Mouse (Mus musculus): ENCODE results near the gene Gm17359. TPM values are rescaled to one million over a fixed set of nuclear protein-coding genes. Genes with fewer than 3 reads are reported as not detected.

Gene Gm17359
- polyA plus RNA-seq, 1 experiment from 2014 or later, result not detected

GRCm38 (mm10) chr3:79452696-79453263 is 116.3 kb downstream of the Gm17359 start:
- no peaks in the 10 kb centered on the region for H3K27me3 ChIP-seq
- no peaks in the 10 kb centered on the region for H3K36me3 ChIP-seq
- no peak for ATAC-seq (ENCODE audit: borderline replicate concordance, extremely low read depth, low FRiP score, low TSS enrichment)
- H3K4me1 ChIP-seq, result peaks cover 3% of the 10 kb centered on the region; the same call in 1 of the 2 replicates
- H3K4me2 ChIP-seq, result no peak overlapping the region
- H3K9me3 ChIP-seq, result no peaks in the 10 kb centered on the region
- H3K4me3 ChIP-seq, result no peak overlapping the region
- WGBS, result 89% methylated on average over 14 of the region's 14 CpGs
- no peak overlapping the region for H3K27ac ChIP-seq
- H3K9ac ChIP-seq, result no peak overlapping the region

DNA sequence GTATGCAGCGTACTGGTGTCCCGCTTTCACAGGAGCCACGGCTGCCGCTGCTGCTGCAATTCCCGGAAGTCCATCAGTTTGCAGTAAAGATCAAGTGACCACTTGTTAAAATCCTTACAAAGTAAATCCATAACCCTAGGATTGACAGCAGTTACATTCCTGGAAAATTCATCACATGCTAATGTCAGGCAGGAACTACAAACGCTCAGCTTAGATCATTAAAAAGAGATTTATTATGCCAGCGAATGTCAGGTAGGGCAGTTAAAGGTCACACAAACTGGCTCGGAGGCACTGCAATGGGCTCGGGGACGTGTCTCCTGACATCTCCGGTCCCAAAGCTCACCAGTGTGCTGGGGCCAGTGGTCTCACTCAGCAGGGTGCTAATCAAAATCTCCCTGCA is 119.3 kb downstream of the Gm17359 start:
- Histone ChIP-seq H3K9ac (no peak overlapping the region), H3K4me3 (no peak overlapping the region), H3K27ac (no peak overlapping the region), H3K36me3 (0 out of 2 replicates have a peak, but pooled peaks cover 5% of the 10 kb centered on the region), H3K4me1 (no peaks in the 10 kb centered on the region), H3K9me3 (no peaks in the 10 kb centered on the region), H3K27me3 (no peaks in the 10 kb centered on the region), H3K4me2 (no peak overlapping the region)
- WGBS, result 46% methylated on average over 11 of the region's 11 CpGs
- ATAC-seq (ENCODE audit: borderline replicate concordance, extremely low read depth, low FRiP score, low TSS enrichment), result no peak

DNA sequence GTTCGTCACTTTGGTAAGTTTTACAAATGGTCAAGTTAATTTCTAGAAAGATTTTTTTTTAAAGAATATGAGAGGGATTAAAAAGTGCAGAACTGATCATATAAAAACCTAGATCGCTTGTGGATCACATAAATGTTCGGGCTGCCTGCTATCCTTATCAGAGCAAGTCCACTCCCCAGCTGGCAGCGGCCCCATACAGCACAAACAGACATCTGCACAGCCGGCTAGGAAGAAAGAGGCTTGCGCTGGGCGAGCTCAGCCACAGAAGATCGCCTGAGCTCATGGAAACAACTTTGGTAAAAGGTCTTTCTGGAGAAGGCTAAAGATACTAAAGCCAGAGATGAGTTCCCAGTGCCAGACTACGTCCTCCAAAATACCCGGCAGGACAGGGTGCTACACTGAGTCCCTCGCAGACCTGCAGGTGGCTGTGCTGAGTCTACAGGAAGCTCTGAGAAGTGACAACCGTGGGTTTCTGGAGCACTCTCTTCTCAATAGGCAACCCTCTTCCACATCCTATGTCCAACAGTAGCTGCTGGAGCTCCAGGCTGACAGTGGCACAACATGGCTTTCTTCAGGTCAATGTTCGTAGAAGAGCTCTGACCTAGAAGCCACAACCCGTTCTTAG is 122.3 kb downstream of the Gm17359 start:
- ATAC-seq (ENCODE audit: borderline replicate concordance, extremely low read depth, low FRiP score, low TSS enrichment), result no peak
- no peak overlapping the region for H3K27ac ChIP-seq
- 0 out of 2 replicates have a peak, but pooled peaks cover 8% of the 10 kb centered on the region for H3K36me3 ChIP-seq
- H3K9me3 ChIP-seq, result no peaks in the 10 kb centered on the region
- no peaks in the 10 kb centered on the region for H3K4me1 ChIP-seq
- WGBS, result 77% methylated on average over 14 of the region's 14 CpGs
- H3K9ac ChIP-seq, result no peak overlapping the region
- H3K27me3 ChIP-seq, result no peaks in the 10 kb centered on the region
- no peak overlapping the region for H3K4me2 ChIP-seq
- H3K4me3 ChIP-seq, result no peak overlapping the region

GRCm38 (mm10) chr3:79469440-79469839 is 133.0 kb downstream of the Gm17359 start:
- no peak for ATAC-seq (ENCODE audit: borderline replicate concordance, extremely low read depth, low FRiP score, low TSS enrichment)
- Histone ChIP-seq H3K27me3 (no peaks in the 10 kb centered on the region), H3K4me1 (no peaks in the 10 kb centered on the region), H3K9me3 (no peaks in the 10 kb centered on the region), H3K9ac (no peak overlapping the region), H3K4me3 (no peak overlapping the region), H3K27ac (no peak overlapping the region), H3K4me2 (no peak overlapping the region), H3K36me3 (peaks cover 16% of the 10 kb centered on the region)
- 98% methylated on average over 5 of the region's 5 CpGs for WGBS

- H3K27ac ChIP-seq, result no peak overlapping the region
- H3K4me2 ChIP-seq, result no peak overlapping the region
- H3K4me1 ChIP-seq, result no peaks in the 10 kb centered on the region
- H3K27me3 ChIP-seq, result no peaks in the 10 kb centered on the region
- ATAC-seq (ENCODE audit: borderline replicate concordance, extremely low read depth, low FRiP score, low TSS enrichment), result no peak
- no peak overlapping the region for H3K9ac ChIP-seq
- no peaks in the 10 kb centered on the region for H3K9me3 ChIP-seq
- H3K36me3 ChIP-seq, result peaks cover 7% of the 10 kb centered on the region
- WGBS, result 92% methylated on average over 5 of the region's 5 CpGs
- H3K4me3 ChIP-seq, result no peak overlapping the region
These were observed 135.9 kb downstream of the Gm17359 start for GRCm38 (mm10) chr3:79472362-79472761.

GRCm38 (mm10) chr3:79474911-79475310 is 138.4 kb downstream of the Gm17359 start:
- no peaks in the 10 kb centered on the region for H3K9me3 ChIP-seq
- no peak overlapping the region for H3K27ac ChIP-seq
- no peak overlapping the region for H3K9ac ChIP-seq
- no peak overlapping the region for H3K4me3 ChIP-seq
- H3K4me1 ChIP-seq, result no peaks in the 10 kb centered on the region
- no peaks in the 10 kb centered on the region for H3K36me3 ChIP-seq
- no peaks in the 10 kb centered on the region for H3K27me3 ChIP-seq
- 83% methylated on average over 4 of the region's 4 CpGs for WGBS
- H3K4me2 ChIP-seq, result no peak overlapping the region
- no peak for ATAC-seq (ENCODE audit: borderline replicate concordance, extremely low read depth, low FRiP score, low TSS enrichment)

DNA sequence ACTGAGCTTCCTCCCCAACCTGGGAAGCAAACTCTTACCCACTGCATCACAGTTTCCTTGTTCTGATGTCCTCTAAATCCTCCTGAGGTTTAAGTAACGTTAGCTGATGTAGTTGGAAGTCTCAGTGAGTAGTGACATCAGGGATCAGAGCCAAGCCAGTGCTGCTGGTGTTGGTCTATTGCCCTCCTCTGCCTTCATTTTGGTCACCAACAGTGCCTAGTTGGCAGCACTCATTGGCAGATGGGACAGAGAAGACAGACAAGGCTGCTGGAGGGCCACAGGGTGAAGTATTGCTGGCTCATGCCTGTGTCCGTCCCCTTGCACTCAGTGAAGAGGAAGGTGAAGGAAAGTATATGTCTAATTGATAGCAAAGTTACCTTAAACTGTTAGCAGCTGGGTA is 139.5 kb downstream of the Gm17359 start:
- Histone ChIP-seq H3K9me3 (no peaks in the 10 kb centered on the region), H3K27me3 (no peaks in the 10 kb centered on the region), H3K4me2 (no peak overlapping the region), H3K36me3 (peaks cover 7% of the 10 kb centered on the region; the same call in 1 of the 2 replicates), H3K4me3 (no peak overlapping the region), H3K4me1 (no peaks in the 10 kb centered on the region), H3K9ac (no peak overlapping the region), H3K27ac (no peak overlapping the region)
- no peak for ATAC-seq (ENCODE audit: borderline replicate concordance, extremely low read depth, low FRiP score, low TSS enrichment)
- WGBS, result 73% methylated on average over 2 of the region's 2 CpGs

GRCm38 (mm10) chr3:79478400-79478799 is 141.9 kb downstream of the Gm17359 start:
- H3K4me1 ChIP-seq, result no peaks in the 10 kb centered on the region
- no peak overlapping the region for H3K27ac ChIP-seq
- no peak overlapping the region for H3K4me3 ChIP-seq
- no peaks in the 10 kb centered on the region for H3K27me3 ChIP-seq
- H3K4me2 ChIP-seq, result no peak overlapping the region
- H3K9ac ChIP-seq, result no peak overlapping the region
- H3K9me3 ChIP-seq, result no peaks in the 10 kb centered on the region
- ATAC-seq (ENCODE audit: borderline replicate concordance, extremely low read depth, low FRiP score, low TSS enrichment), result no peak
- 88% methylated on average over 8 of the region's 8 CpGs for WGBS
- H3K36me3 ChIP-seq, result peaks cover 11% of the 10 kb centered on the region; the same call in 1 of the 2 replicates

DNA sequence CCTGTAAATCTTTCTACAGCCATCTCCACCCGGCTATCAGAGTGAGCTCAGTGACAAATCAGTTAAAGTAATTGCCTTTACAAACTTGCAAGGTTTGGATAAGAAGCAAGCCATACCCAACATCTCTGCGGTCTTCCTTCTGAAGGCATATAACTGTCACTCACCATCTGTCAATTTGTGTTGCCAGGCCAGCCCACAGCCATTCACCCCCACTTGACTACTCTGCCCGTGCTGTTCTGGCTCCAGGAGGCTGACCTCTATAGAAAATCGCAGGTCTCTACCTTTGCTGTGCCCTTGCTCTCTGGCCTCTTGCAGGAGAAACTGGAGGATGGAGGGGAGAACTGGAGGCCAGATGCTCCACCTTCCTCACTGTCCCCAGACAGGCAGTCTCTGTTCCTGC is 142.4 kb downstream of the Gm17359 start:
- H3K4me3 ChIP-seq, result no peak overlapping the region
- no peaks in the 10 kb centered on the region for H3K9me3 ChIP-seq
- no peak overlapping the region for H3K4me2 ChIP-seq
- H3K27ac ChIP-seq, result no peak overlapping the region
- no peak for ATAC-seq (ENCODE audit: borderline replicate concordance, extremely low read depth, low FRiP score, low TSS enrichment)
- 80% methylated on average over 4 of the region's 4 CpGs for WGBS
- H3K27me3 ChIP-seq, result no peaks in the 10 kb centered on the region
- H3K9ac ChIP-seq, result no peak overlapping the region
- H3K4me1 ChIP-seq, result no peaks in the 10 kb centered on the region
- peaks cover 11% of the 10 kb centered on the region; the same call in 1 of the 2 replicates for H3K36me3 ChIP-seq

DNA sequence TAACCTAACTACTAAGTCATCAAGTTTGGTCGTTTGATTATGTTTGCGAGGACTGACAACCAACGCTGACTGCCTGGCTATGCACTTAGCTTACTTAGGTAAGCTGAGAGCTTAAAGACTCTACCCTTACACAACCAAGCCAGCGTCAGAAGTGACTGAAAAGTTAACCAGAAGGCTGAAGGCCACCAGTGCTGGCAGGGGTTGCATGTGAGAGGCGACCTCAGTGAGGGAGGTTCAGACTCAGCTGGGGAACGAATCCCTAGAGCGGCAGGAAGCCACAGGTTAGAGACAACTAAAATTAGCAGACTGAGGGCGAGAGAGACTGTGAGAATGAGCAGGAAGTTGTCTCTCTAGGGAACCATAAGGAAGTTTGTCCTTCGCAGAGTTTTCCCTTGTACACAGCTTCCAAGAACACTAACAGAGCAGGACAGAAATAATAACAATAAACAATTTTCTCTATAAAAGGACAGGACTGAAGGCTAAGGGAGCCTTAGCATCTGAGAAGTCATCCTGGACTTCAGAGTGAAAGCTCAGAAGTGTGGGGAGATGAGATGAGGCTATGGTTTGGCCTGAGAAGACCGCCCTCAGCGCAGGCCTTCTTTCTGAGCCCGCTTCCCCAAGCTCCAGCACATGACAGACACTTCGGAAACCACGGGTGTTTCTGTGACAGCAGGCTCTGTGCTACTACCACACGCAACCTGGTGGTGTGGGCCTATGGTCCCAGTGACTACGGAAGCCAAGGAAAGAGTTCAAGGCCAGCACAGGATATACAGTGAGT is 148.0 kb downstream of the Gm17359 start:
- WGBS, result 80% methylated on average over 16 of the region's 16 CpGs
- H3K4me3 ChIP-seq, result no peak overlapping the region
- H3K9me3 ChIP-seq, result no peaks in the 10 kb centered on the region
- H3K27ac ChIP-seq, result no peak overlapping the region
- H3K36me3 ChIP-seq, result peaks cover 29% of the 10 kb centered on the region; the same call in 1 of the 2 replicates
- no peak for ATAC-seq (ENCODE audit: borderline replicate concordance, extremely low read depth, low FRiP score, low TSS enrichment)
- H3K4me1 ChIP-seq, result no peaks in the 10 kb centered on the region
- H3K27me3 ChIP-seq, result no peaks in the 10 kb centered on the region
- H3K9ac ChIP-seq, result no peak overlapping the region
- H3K4me2 ChIP-seq, result no peak overlapping the region

- ATAC-seq (ENCODE audit: borderline replicate concordance, extremely low read depth, low FRiP score, low TSS enrichment), result no peak
- Histone ChIP-seq H3K9me3 (no peaks in the 10 kb centered on the region), H3K4me1 (no peaks in the 10 kb centered on the region), H3K36me3 (peaks cover 25% of the 10 kb centered on the region; the same call in 1 of the 2 replicates), H3K4me3 (no peak overlapping the region), H3K4me2 (no peak overlapping the region), H3K27ac (no peak overlapping the region), H3K9ac (no peak overlapping the region), H3K27me3 (no peaks in the 10 kb centered on the region)
- WGBS, result 92% methylated on average over 7 of the region's 7 CpGs
These were observed 151.6 kb downstream of the Gm17359 start for GRCm38 (mm10) chr3:79488025-79488424.

DNA sequence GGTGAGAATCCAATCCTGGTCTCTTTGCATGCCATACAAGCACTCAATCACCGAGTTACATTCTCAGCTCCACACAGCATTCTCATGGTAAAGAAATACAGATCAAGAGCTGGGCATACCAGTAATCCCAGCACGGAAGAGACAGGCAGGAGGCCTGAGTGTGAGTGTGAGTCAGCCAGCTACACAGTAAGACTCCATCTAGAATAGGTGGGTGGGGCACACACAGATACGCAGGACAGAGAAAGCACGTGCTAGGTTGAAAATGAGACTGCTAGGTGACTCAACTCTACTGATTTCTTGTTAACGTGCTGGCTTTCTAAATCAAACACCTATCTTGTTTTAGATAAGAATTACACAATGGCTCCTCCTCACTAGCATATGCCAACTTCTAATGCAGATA is 153.6 kb downstream of the Gm17359 start:
- WGBS, result 84% methylated on average over 5 of the region's 5 CpGs
- Histone ChIP-seq H3K4me2 (no peak overlapping the region), H3K4me3 (no peak overlapping the region), H3K9me3 (no peaks in the 10 kb centered on the region), H3K27ac (no peak overlapping the region), H3K36me3 (peaks cover 28% of the 10 kb centered on the region; the same call in 1 of the 2 replicates), H3K4me1 (no peaks in the 10 kb centered on the region), H3K27me3 (no peaks in the 10 kb centered on the region), H3K9ac (no peak overlapping the region)
- ATAC-seq (ENCODE audit: borderline replicate concordance, extremely low read depth, low FRiP score, low TSS enrichment), result no peak

Measured in lung, embryonic 15.5 days (tissue).